In the genomic region with DNA sequence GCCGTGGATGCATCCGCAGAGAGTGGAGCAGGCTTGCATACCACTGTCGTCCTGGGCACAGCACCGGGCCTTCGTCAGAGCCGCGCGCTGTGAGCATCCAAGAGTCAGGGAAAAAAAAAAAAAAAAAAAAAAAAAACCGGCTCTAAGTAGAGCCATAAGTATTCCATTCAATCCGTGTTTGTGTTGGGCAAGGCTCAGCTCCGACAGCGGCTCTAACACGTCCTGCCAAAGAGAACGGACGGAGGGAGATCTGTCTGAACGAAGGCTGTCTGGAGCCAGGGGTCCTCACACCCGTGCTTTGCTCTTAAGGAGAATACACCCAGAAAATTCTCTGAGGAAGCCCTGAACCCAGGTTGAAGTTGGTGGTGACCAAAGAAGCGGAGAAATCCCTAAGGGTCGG, we compare ENCODE assay signal across 10 mouse cellular contexts. TPM values are rescaled to one million over a fixed set of nuclear protein-coding genes. Genes with fewer than 3 reads are reported as not detected.
A peak's percentile ranks its signal among the peaks of the same experiment; 100 is the strongest.
DNase-seq lines count a peak whose midpoint lies in the region; ATAC-seq lines count a peak whose summit lies in the region.
"Had no signal": no experiment of that assay in that cellular context is flagged by ENCODE, and none has a peak within 500 bp of the region (broad histone marks: within the 10 kb centered on the region; RNA-seq: fewer than 3 reads in every experiment).

No protein-coding gene starts in this region.

- H3K9me3 ChIP-seq in heart, embryonic 11.5 days (replicated peaks; ENCODE audit: control insufficient read depth, low read length) = no peaks in the 10 kb centered on the region
- no peaks in the 10 kb centered on the region for H3K9me3 ChIP-seq in hindbrain, embryonic 11.5 days (ENCODE audit: control insufficient read depth, low read length)
- H3K9me3 ChIP-seq in midbrain, embryonic 12.5 days = no peaks in the 10 kb centered on the region

- H3K27me3 ChIP-seq in heart, embryonic 11.5 days (ENCODE audit: control insufficient read depth, insufficient read depth, low read length) = peaks cover 63% of the 10 kb centered on the region
- H3K27me3 ChIP-seq in hindbrain, embryonic 11.5 days (ENCODE audit: control insufficient read depth, insufficient read depth, low read length) = peaks cover 46% of the 10 kb centered on the region
- H3K27me3 ChIP-seq in midbrain, embryonic 12.5 days = peaks cover 58% of the 10 kb centered on the region

- H3K4me2 ChIP-seq in heart, embryonic 11.5 days = peak overlapping the region; percentile 57
- H3K4me2 ChIP-seq in hindbrain, embryonic 11.5 days (replicated peaks; ENCODE audit: low read depth, low read length) = peak overlapping the region; percentile 35
- H3K4me2 ChIP-seq in midbrain, embryonic 12.5 days (replicated peaks) = peak overlapping the region; percentile 46

- no peak overlapping the region for H3K9ac ChIP-seq in heart, embryonic 11.5 days (ENCODE audit: low read depth, low read length)
- H3K9ac ChIP-seq in hindbrain, embryonic 11.5 days (ENCODE audit: low read depth, low read length) = no peak overlapping the region
- 0 out of 2 replicates have a peak overlapping the region, but pooled peaks have one; percentile 11 for H3K9ac ChIP-seq in midbrain, embryonic 12.5 days (replicated peaks)

- H3K4me3 ChIP-seq in heart, embryonic 11.5 days (ENCODE audit: low read depth, low read length) = peak overlapping the region; percentile 34
- H3K4me3 ChIP-seq in hindbrain, embryonic 11.5 days (ENCODE audit: low read depth, low read length) = no peak overlapping the region
- H3K4me3 ChIP-seq in midbrain, embryonic 12.5 days = peak overlapping the region; percentile 24

- ATAC-seq in heart, embryonic 11.5 days (replicated peaks; ENCODE audit: insufficient number of reproducible peaks, low FRiP score, low TSS enrichment) = no peak
- ATAC-seq in hindbrain, embryonic 11.5 days (ENCODE audit: low FRiP score) = no peak
- no peak for ATAC-seq in midbrain, embryonic 12.5 days (ENCODE audit: low FRiP score, low read depth)
- ATAC-seq in megakaryocyte progenitor cell, adult 5-6 weeks (replicated peaks; ENCODE audit: poor library complexity) = no peak

- H3K27ac ChIP-seq in heart, embryonic 11.5 days (ENCODE audit: low read depth, low read length) = no peak overlapping the region
- no peak overlapping the region for H3K27ac ChIP-seq in hindbrain, embryonic 11.5 days (ENCODE audit: low read depth, low read length)
- no peak overlapping the region for H3K27ac ChIP-seq in midbrain, embryonic 12.5 days (replicated peaks)

- under 1% methylated on average over 19 of the region's 19 CpGs for WGBS in heart, embryonic 11.5 days (ENCODE audit: insufficient replicate concordance)
- WGBS in hindbrain, embryonic 11.5 days = 1% methylated on average over 19 of the region's 19 CpGs
- WGBS in midbrain, embryonic 12.5 days = 1% methylated on average over 19 of the region's 19 CpGs

- DNase-seq in heart, adult 18-20 months = no peak
- DNase-seq in ZHBTc4 (ENCODE audit: low read depth, low spot score) = peak; percentile 18
- peak; percentile 43 for DNase-seq in hindbrain, embryonic 11.5 days (ENCODE audit: low spot score)
- no peak for DNase-seq in frontal cortex, adult 2 months (ENCODE audit: extremely low spot score in 1 of 2, low spot score in 1 of 2)
- no peak for DNase-seq in B cell, adult 2 months

- H3K36me3 ChIP-seq in heart, embryonic 11.5 days (ENCODE audit: control insufficient read depth, insufficient read depth, low read length) = peaks cover 7% of the 10 kb centered on the region
- 0 out of 2 replicates have a peak, but pooled peaks cover 4% of the 10 kb centered on the region for H3K36me3 ChIP-seq in hindbrain, embryonic 11.5 days (ENCODE audit: control insufficient read depth, insufficient read depth, low read length)
- H3K36me3 ChIP-seq in midbrain, embryonic 12.5 days = peaks cover 23% of the 10 kb centered on the region

- peaks cover 23% of the 10 kb centered on the region for H3K4me1 ChIP-seq in heart, embryonic 11.5 days (ENCODE audit: control insufficient read depth, insufficient read depth, low read length)
- H3K4me1 ChIP-seq in hindbrain, embryonic 11.5 days (replicated peaks; ENCODE audit: control insufficient read depth, insufficient read depth, low read length) = peaks cover 25% of the 10 kb centered on the region
- peaks cover 55% of the 10 kb centered on the region for H3K4me1 ChIP-seq in midbrain, embryonic 12.5 days

RNA-seq across cellular contexts. Expression of a gene that starts 6.1 kb away (rescaled TPM):
- polyA plus RNA-seq in heart, embryonic 11.5 days (2014; fragmentation: Nextera tagmentation; extraction: Ambion mirVana) = 6.7 and 7.8 TPM in 2 replicates
- 1 to 10 TPM; 3.1 to 4.0 TPM for total RNA-seq in heart, adult 18-20 months (2021)
- 9.1 and 9.3 TPM in 2 replicates for polyA plus RNA-seq in hindbrain, embryonic 11.5 days (2014; fragmentation: Nextera tagmentation; extraction: Ambion mirVana)
- polyA plus RNA-seq in midbrain, embryonic 12.5 days (2016; fragmentation: Nextera tagmentation; extraction: Ambion mirVana) = 12.1 and 15.1 TPM in 2 replicates
- total RNA-seq in megakaryocyte progenitor cell, adult 5-6 weeks (2015) = 1.9 and 2.1 TPM in 2 replicates
- 2.7 and 3.6 TPM in 2 replicates for total RNA-seq in megakaryocyte progenitor cell, adult 5-6 weeks (2017)
- 6.9 and 7.6 TPM in 2 replicates for polyA plus RNA-seq in frontal cortex, adult 2 months (2012; rRNA removed)

RNA-seq across cellular contexts. Expression of a gene that starts 11.9 kb away (rescaled TPM):
- polyA plus RNA-seq in heart, embryonic 11.5 days (2014; fragmentation: Nextera tagmentation; extraction: Ambion mirVana) = 23.6 and 23.8 TPM in 2 replicates
- total RNA-seq in heart, adult 18-20 months (2021) = 1 to 10 TPM; 1.5 to 2.6 TPM
- 44.4 and 54.5 TPM in 2 replicates for polyA plus RNA-seq in hindbrain, embryonic 11.5 days (2014; fragmentation: Nextera tagmentation; extraction: Ambion mirVana)
- polyA plus RNA-seq in midbrain, embryonic 12.5 days (2016; fragmentation: Nextera tagmentation; extraction: Ambion mirVana) = 81.0 and 86.0 TPM in 2 replicates
- total RNA-seq in megakaryocyte progenitor cell, adult 5-6 weeks (2015) = 1.8 and 2.8 TPM in 2 replicates
- total RNA-seq in megakaryocyte progenitor cell, adult 5-6 weeks (2017) = 3.0 and 3.2 TPM in 2 replicates
- 2.8 and 3.3 TPM in 2 replicates for polyA plus RNA-seq in frontal cortex, adult 2 months (2012; rRNA removed)

RNA-seq across cellular contexts. Expression of a gene that starts 46.6 kb away (rescaled TPM):
- polyA plus RNA-seq in heart, embryonic 11.5 days (2014; fragmentation: Nextera tagmentation; extraction: Ambion mirVana) = not detected in 2 replicates
- total RNA-seq in heart, adult 18-20 months (2021) = not detected
- polyA plus RNA-seq in hindbrain, embryonic 11.5 days (2014; fragmentation: Nextera tagmentation; extraction: Ambion mirVana) = not detected in 2 replicates
- not detected in 2 replicates for polyA plus RNA-seq in midbrain, embryonic 12.5 days (2016; fragmentation: Nextera tagmentation; extraction: Ambion mirVana)
- total RNA-seq in megakaryocyte progenitor cell, adult 5-6 weeks (2015) = not detected in 2 replicates
- total RNA-seq in megakaryocyte progenitor cell, adult 5-6 weeks (2017) = not detected in 2 replicates
- 0.08 and 0.10 TPM in 2 replicates for polyA plus RNA-seq in frontal cortex, adult 2 months (2012; rRNA removed)
- total RNA-seq: adrenal gland, postnatal 36 days; layer of hippocampus, postnatal 25 days had no signal

RNA-seq across cellular contexts. Expression of a gene that starts 51.4 kb away (rescaled TPM):
- polyA plus RNA-seq in heart, embryonic 11.5 days (2014; fragmentation: Nextera tagmentation; extraction: Ambion mirVana) = 6.3 and 7.7 TPM in 2 replicates
- total RNA-seq in heart, adult 18-20 months (2021) = 1 to 10 TPM; 6.5 to 7.2 TPM
- polyA plus RNA-seq in hindbrain, embryonic 11.5 days (2014; fragmentation: Nextera tagmentation; extraction: Ambion mirVana) = 5.4 and 7.1 TPM in 2 replicates
- 12.4 and 15.2 TPM in 2 replicates for polyA plus RNA-seq in midbrain, embryonic 12.5 days (2016; fragmentation: Nextera tagmentation; extraction: Ambion mirVana)
- total RNA-seq in megakaryocyte progenitor cell, adult 5-6 weeks (2015) = 19.9 and 21.5 TPM in 2 replicates
- 24.8 and 25.4 TPM in 2 replicates for total RNA-seq in megakaryocyte progenitor cell, adult 5-6 weeks (2017)
- polyA plus RNA-seq in frontal cortex, adult 2 months (2012; rRNA removed) = 45.4 and 46.4 TPM in 2 replicates

Comparison
In these comparisons a context has a peak if more than half of its experiments do, and no peak if none do; other contexts are left out.
1. DNase-seq: peak in ZHBTc4 (single experiment) and hindbrain, embryonic 11.5 days (single experiment); none in heart, adult 18-20 months (0 of 2), frontal cortex, adult 2 months (0 of 2) and B cell, adult 2 months (0 of 2).
2. Peak in every context shown above with its lines, with median percentiles within 50 percentile points of each other: H3K4me2 ChIP-seq.